Mouse (Mus musculus) intestine, embryonic 16.5 days (tissue): ENCODE results near the gene Gsg1l. TPM values are rescaled to one million over a fixed set of nuclear protein-coding genes. Genes with fewer than 3 reads are reported as not detected.

Experiments
- ATAC-seq: fragments of 200-750 bp; cut with Nextera tagmentation; 2 replicates; pipeline ENCODE4 v1.8.0; 2017; ENCODE audit warnings: moderate TSS enrichment, moderate library complexity
- H3K27ac ChIP-seq: fragments of 300-500 bp; sonication (generic); 2 replicates; pipeline ENCODE4 v1.5.1; 2014; ENCODE audit warnings: mild to moderate bottlenecking, low read length
- H3K27me3 ChIP-seq: fragments of 300-500 bp; sonication (generic); replicated peaks from 2 replicates; pipeline ENCODE4 v1.6.1; 2014; ENCODE audit warnings: low read length, control low read depth, mixed read lengths; ENCODE audit not compliant: control insufficient read depth, insufficient read depth
- H3K36me3 ChIP-seq: fragments of 300-500 bp; sonication (generic); 2 replicates; pipeline ENCODE4 v1.6.1; 2014; ENCODE audit warnings: low read length, control low read depth; ENCODE audit not compliant: control insufficient read depth, insufficient read depth
- H3K4me1 ChIP-seq: fragments of 300-500 bp; sonication (generic); 2 replicates; pipeline ENCODE4 v1.6.1; 2014; ENCODE audit warnings: low read length, control low read depth, mixed read lengths; ENCODE audit not compliant: control insufficient read depth, insufficient read depth
- H3K4me2 ChIP-seq: fragments of 300-500 bp; sonication (generic); 2 replicates; pipeline ENCODE4 v1.6.1; 2014; ENCODE audit warnings: low read depth, low read length, control low read depth
- H3K4me3 ChIP-seq: fragments of 300-500 bp; sonication (generic); 2 replicates; pipeline ENCODE4 v1.5.1; 2014; ENCODE audit warnings: mild to moderate bottlenecking, low read length
- H3K9ac ChIP-seq: fragments of 300-500 bp; sonication (generic); 2 replicates; pipeline ENCODE4 v1.6.1; 2014; ENCODE audit warnings: low read depth, low read length
- H3K9me3 ChIP-seq: fragments of 300-500 bp; sonication (generic); 2 replicates; pipeline ENCODE4 v1.6.1; 2016; ENCODE audit warnings: low read length, control low read depth; ENCODE audit not compliant: control insufficient read depth
- WGBS: fragments of 180-500 bp; shearing (Covaris S2); extraction: QIAGEN DNeasy Blood & Tissue Kit; methylation state at CpG from one replicate; pipeline ENCODE4 v1.1.7; 2014; 5-methylcytosine and 5-hydroxymethylcytosine counted together
- polyA plus RNA-seq: library from polyadenylated mRNA; unstranded; fragments of >200 nt; fragmentation: Nextera tagmentation; extraction: Ambion mirVana; gene quantifications from 2 replicates; pipeline ENCODE4 v1.2.1, GENCODE M21; 2015

The Gsg1l gene
- polyA plus RNA-seq, 1 experiment from 2014 or later: 0.48 TPM

- 92% methylated on average over 9 of the region's 9 CpGs for WGBS
- H3K27ac ChIP-seq: no peak overlapping the region
Observed at GRCm38 (mm10) chr7:126085154-126085553, 2.9 kb upstream of the Gsg1l start.

GRCm38 (mm10) chr7:126083980-126084348 lies 1.8 kb upstream of the Gsg1l start:
- Histone ChIP-seq H3K4me2 (no peak overlapping the region), H3K9ac (no peak overlapping the region), H3K4me1 (peaks cover 22% of the 10 kb centered on the region), H3K4me3 (no peak overlapping the region), H3K36me3 (no peaks in the 10 kb centered on the region), H3K27me3 (peaks cover 36% of the 10 kb centered on the region), H3K27ac (no peak overlapping the region), H3K9me3 (no peaks in the 10 kb centered on the region)
- 22% methylated on average over 4 of the region's 4 CpGs for WGBS
- 0 out of 2 replicates have a peak, but pooled peaks have one; percentile 4 for ATAC-seq

More at GRCm38 (mm10) chr7:126085154-126085553, 2.9 kb upstream of the Gsg1l start:
- H3K36me3 ChIP-seq: no peaks in the 10 kb centered on the region
- H3K4me1 ChIP-seq: peaks cover 22% of the 10 kb centered on the region
- ATAC-seq: no peak
- H3K4me3 ChIP-seq: no peak overlapping the region
- no peak overlapping the region for H3K9ac ChIP-seq
- H3K27me3 ChIP-seq: peaks cover 34% of the 10 kb centered on the region
- H3K9me3 ChIP-seq: no peaks in the 10 kb centered on the region
- no peak overlapping the region for H3K4me2 ChIP-seq

- ATAC-seq: no peak
- Histone ChIP-seq H3K27ac (no peak overlapping the region), H3K9ac (no peak overlapping the region), H3K4me1 (peaks cover 22% of the 10 kb centered on the region), H3K27me3 (peaks cover 36% of the 10 kb centered on the region), H3K9me3 (no peaks in the 10 kb centered on the region), H3K4me3 (no peak overlapping the region), H3K4me2 (no peak overlapping the region), H3K36me3 (no peaks in the 10 kb centered on the region)
- 19% methylated on average over 9 of the region's 9 CpGs for WGBS
Observed at GRCm38 (mm10) chr7:126083341-126083979, 1.2 kb upstream of the Gsg1l start.

GRCm38 (mm10) chr7:126081727-126082285 lies 405 bp downstream of the Gsg1l start:
- Histone ChIP-seq H3K27me3 (peaks cover 36% of the 10 kb centered on the region), H3K9me3 (no peaks in the 10 kb centered on the region), H3K4me2 (peak overlapping the region; percentile 96), H3K4me1 (peaks cover 20% of the 10 kb centered on the region), H3K4me3 (peak overlapping the region; percentile 55), H3K27ac (no peak overlapping the region), H3K36me3 (no peaks in the 10 kb centered on the region), H3K9ac (peak overlapping the region; percentile 44)
- under 1% methylated on average over 72 of the region's 80 CpGs for WGBS
- ATAC-seq: no peak

DNA sequence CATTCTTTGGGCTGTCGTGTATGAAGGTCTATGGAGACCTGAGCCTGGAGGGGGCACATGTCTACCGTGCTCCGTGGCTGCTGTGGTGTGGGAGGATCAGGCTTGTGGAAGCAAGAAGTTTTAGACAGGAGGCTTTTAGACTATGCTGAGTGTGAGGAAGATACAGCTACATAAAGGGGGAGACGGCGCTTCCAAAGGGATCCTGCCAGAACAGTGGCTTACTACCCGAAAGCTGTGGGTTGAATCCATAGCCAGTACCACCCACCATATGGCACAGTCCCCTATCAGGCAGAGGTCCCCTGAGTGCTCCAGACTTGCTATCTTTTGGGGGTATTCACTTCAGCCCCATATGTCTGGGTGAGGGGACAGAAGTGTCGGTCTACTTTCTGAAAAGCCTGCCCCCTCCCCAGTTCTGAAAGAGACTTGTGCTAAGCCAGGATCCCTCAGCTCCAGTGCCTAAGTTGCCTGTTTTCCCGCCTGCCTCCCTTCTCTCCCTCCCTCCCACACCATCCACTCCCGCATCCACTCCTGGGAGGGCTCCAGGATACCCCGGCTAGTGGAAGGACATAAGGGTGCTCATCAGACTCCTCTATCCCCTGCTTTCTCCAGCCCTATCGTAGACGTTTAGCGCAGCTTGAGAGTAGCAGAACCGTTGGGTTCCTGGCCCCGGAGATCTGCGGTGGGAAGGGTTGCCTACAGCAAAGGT lies 1.1 kb downstream of the Gsg1l start:
- Histone ChIP-seq H3K9me3 (no peaks in the 10 kb centered on the region), H3K4me1 (peaks cover 14% of the 10 kb centered on the region), H3K27ac (no peak overlapping the region), H3K27me3 (peaks cover 36% of the 10 kb centered on the region), H3K4me2 (peak overlapping the region; percentile 96), H3K36me3 (no peaks in the 10 kb centered on the region), H3K9ac (no peak overlapping the region), H3K4me3 (peak overlapping the region; percentile 55)
- ATAC-seq: no peak
- WGBS: 22% methylated on average over 16 of the region's 16 CpGs

- H3K27ac ChIP-seq: no peak overlapping the region
- 0 out of 2 replicates have a peak, but pooled peaks cover 5% of the 10 kb centered on the region for H3K4me1 ChIP-seq
- no peak for ATAC-seq
- H3K27me3 ChIP-seq: peaks cover 21% of the 10 kb centered on the region
- no peak overlapping the region for H3K4me2 ChIP-seq
- WGBS: 90% methylated on average over 1 of the region's 1 CpGs
- no peak overlapping the region for H3K9ac ChIP-seq
- no peaks in the 10 kb centered on the region for H3K36me3 ChIP-seq
- no peak overlapping the region for H3K4me3 ChIP-seq
- H3K9me3 ChIP-seq: no peaks in the 10 kb centered on the region
Observed at GRCm38 (mm10) chr7:126076935-126077334, 5.3 kb downstream of the Gsg1l start.

- H3K4me2 ChIP-seq: no peak overlapping the region
- no peak overlapping the region for H3K9ac ChIP-seq
- ATAC-seq: no peak
- peaks cover 2% of the 10 kb centered on the region; the same call in 1 of the 2 replicates for H3K27me3 ChIP-seq
- H3K4me1 ChIP-seq: no peaks in the 10 kb centered on the region
- no peak overlapping the region for H3K27ac ChIP-seq
- WGBS: 61% methylated on average over 9 of the region's 9 CpGs
- no peaks in the 10 kb centered on the region for H3K36me3 ChIP-seq
- no peak overlapping the region for H3K4me3 ChIP-seq
- no peaks in the 10 kb centered on the region for H3K9me3 ChIP-seq
Observed at GRCm38 (mm10) chr7:126075058-126075457, 7.2 kb downstream of the Gsg1l start.

- 88% methylated on average over 4 of the region's 4 CpGs for WGBS
Observed at GRCm38 (mm10) chr7:126070321-126070720, 11.9 kb downstream of the Gsg1l start.

DNA sequence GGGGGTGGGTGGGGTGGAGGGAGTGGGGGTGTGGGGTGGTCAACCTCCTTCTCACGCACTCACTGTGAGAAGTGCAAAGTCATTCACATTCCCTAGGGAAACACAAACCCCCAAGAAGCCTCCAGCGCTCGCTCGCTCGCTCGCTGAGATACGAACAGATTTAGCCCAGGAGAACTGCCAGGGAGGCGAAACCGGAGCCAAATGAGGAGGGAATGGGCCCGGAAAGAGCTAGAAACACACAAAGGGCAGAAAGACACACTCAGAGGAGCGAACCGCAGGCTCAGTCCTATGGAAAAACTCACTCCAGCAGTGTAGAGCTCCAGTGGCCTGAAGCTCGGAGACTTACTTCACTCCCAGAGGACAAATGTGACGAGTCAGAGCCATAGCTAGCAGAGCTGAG lies 15.4 kb downstream of the Gsg1l start:
- Histone ChIP-seq H3K9ac (no peak overlapping the region), H3K4me3 (no peak overlapping the region), H3K4me2 (no peak overlapping the region), H3K27ac (no peak overlapping the region), H3K9me3 (no peaks in the 10 kb centered on the region), H3K27me3 (no peaks in the 10 kb centered on the region), H3K4me1 (no peaks in the 10 kb centered on the region), H3K36me3 (no peaks in the 10 kb centered on the region)
- ATAC-seq: no peak
- WGBS: 59% methylated on average over 14 of the region's 14 CpGs

More at GRCm38 (mm10) chr7:126070321-126070720, 11.9 kb downstream of the Gsg1l start:
- Histone ChIP-seq H3K9me3 (no peaks in the 10 kb centered on the region), H3K4me3 (no peak overlapping the region), H3K27ac (no peak overlapping the region), H3K9ac (no peak overlapping the region), H3K27me3 (no peaks in the 10 kb centered on the region), H3K4me2 (no peak overlapping the region), H3K36me3 (no peaks in the 10 kb centered on the region), H3K4me1 (no peaks in the 10 kb centered on the region)
- no peak for ATAC-seq
